Mouse (Mus musculus) cerebellum, adult 2 months (tissue): ENCODE results near the gene Tbc1d7. TPM values are rescaled to one million over a fixed set of nuclear protein-coding genes. Genes with fewer than 3 reads are reported as not detected.

Experiments used
- DNase-seq, 2 experiments: peaks; one replicate each; pipeline ENCODE4 v3.0.0; 2021
- H3K27ac ChIP-seq: fragments of 200-500 bp; 2 replicates; pipeline ENCODE4 v1.5.1; 2012; ENCODE audit warnings: low read length, control low read depth, inconsistent platforms; ENCODE audit not compliant: insufficient read depth
- H3K27me3 ChIP-seq: fragments of 200-500 bp; 2 replicates; pipeline ENCODE4 v1.6.1; 2012; ENCODE audit warnings: inconsistent platforms, mild to moderate bottlenecking, low read length, moderate library complexity; ENCODE audit not compliant: control insufficient read depth, insufficient read depth
- H3K4me1 ChIP-seq: fragments of 200-500 bp; 2 replicates; pipeline ENCODE4 v1.6.1; 2011; ENCODE audit warnings: low read length; ENCODE audit not compliant: control insufficient read depth, insufficient read depth
- H3K4me3 ChIP-seq: fragments of 200-500 bp; replicated peaks from 2 replicates; pipeline ENCODE3; 2011; ENCODE audit warnings: mild to moderate bottlenecking, low read depth, low read length, control low read depth; ENCODE audit not compliant: insufficient read depth
- CTCF ChIP-seq: fragments of 200-500 bp; IDR thresholded peaks from 2 replicates; pipeline ENCODE4 v1.5.1; 2011; ENCODE audit warnings: low read depth, mild to moderate bottlenecking, control low read depth, low read length, moderate library complexity, borderline replicate concordance; ENCODE audit not compliant: insufficient read depth
- POLR2A ChIP-seq: fragments of 200-500 bp; IDR thresholded peaks from 2 replicates; pipeline ENCODE4 v1.6.1; 2011; ENCODE audit warnings: low read length, control low read depth, borderline replicate concordance; ENCODE audit not compliant: insufficient read depth
- WGBS: fragments of 180-500 bp; shearing (Covaris S2); methylation state at CpG from one replicate; pipeline ENCODE4 v1.1.7; 2018; 5-methylcytosine and 5-hydroxymethylcytosine counted together
- polyA plus RNA-seq: library from polyadenylated mRNA; depleted of rRNA; stranded (reverse); fragments of >200 nt; gene quantifications from 2 replicates; pipeline ENCODE4 v1.2.3, GENCODE M21; 2012

Gene Tbc1d7
- polyA plus RNA-seq, 1 experiment = 49.9 TPM

GRCm38 (mm10) chr13:43212338-43212737, 41.0 kb upstream of the Tbc1d7 start:
- Histone ChIP-seq H3K4me3 (no peak overlapping the region), H3K4me1 (peaks cover 42% of the 10 kb centered on the region), H3K27me3 (no peaks in the 10 kb centered on the region), H3K27ac (peak overlapping the region; percentile 54)
- peak; percentile 62 to 72 for DNase-seq
- 21% methylated on average over 7 of the region's 7 CpGs for WGBS
- no peak for TF ChIP-seq CTCF
- no peak for TF ChIP-seq POLR2A

- Histone ChIP-seq H3K27ac (no peak overlapping the region), H3K4me1 (peaks cover 42% of the 10 kb centered on the region), H3K27me3 (no peaks in the 10 kb centered on the region), H3K4me3 (no peak overlapping the region)
- WGBS = 88% methylated on average over 5 of the region's 5 CpGs
- TF ChIP-seq CTCF (no peak), POLR2A (no peak)
- DNase-seq = no peak
Measured at GRCm38 (mm10) chr13:43210956-43211355, 39.7 kb upstream of the Tbc1d7 start.

- H3K4me3 ChIP-seq = no peak overlapping the region
- TF ChIP-seq POLR2A (no peak), CTCF (no peak)
- H3K27me3 ChIP-seq = no peaks in the 10 kb centered on the region
- DNase-seq = no peak
- H3K4me1 ChIP-seq = peaks cover 44% of the 10 kb centered on the region
- 43% methylated on average over 5 of the region's 5 CpGs for WGBS
- H3K27ac ChIP-seq = peak overlapping the region; percentile 72
Measured at GRCm38 (mm10) chr13:43209560-43209959, 38.3 kb upstream of the Tbc1d7 start.

GRCm38 (mm10) chr13:43208914-43209439, 37.7 kb upstream of the Tbc1d7 start:
- WGBS = 46% methylated on average over 16 of the region's 16 CpGs
- H3K27me3 ChIP-seq = no peaks in the 10 kb centered on the region
- no peak overlapping the region for H3K4me3 ChIP-seq
- TF ChIP-seq CTCF (no peak), POLR2A (no peak)
- peak overlapping the region; percentile 72 for H3K27ac ChIP-seq
- H3K4me1 ChIP-seq = peaks cover 44% of the 10 kb centered on the region
- DNase-seq = peak; percentile 39 to 52

GRCm38 (mm10) chr13:43206118-43206683, 34.9 kb upstream of the Tbc1d7 start:
- WGBS = 78% methylated on average over 12 of the region's 12 CpGs

GRCm38 (mm10) chr13:43203641-43204040, 32.3 kb upstream of the Tbc1d7 start:
- WGBS = 8% methylated on average over 5 of the region's 5 CpGs

More at GRCm38 (mm10) chr13:43206118-43206683, 34.9 kb upstream of the Tbc1d7 start:
- Histone ChIP-seq H3K4me3 (no peak overlapping the region), H3K4me1 (peaks cover 50% of the 10 kb centered on the region), H3K27me3 (no peaks in the 10 kb centered on the region), H3K27ac (peak overlapping the region; percentile 45; the same call in 1 of the 2 replicates)
- DNase-seq = peak in 1 of 2 experiments; percentile 58
- no peak for TF ChIP-seq CTCF
- TF ChIP-seq POLR2A = no peak

GRCm38 (mm10) chr13:43203234-43203633, 31.9 kb upstream of the Tbc1d7 start:
- no peak for TF ChIP-seq POLR2A
- TF ChIP-seq CTCF = no peak
- no peak overlapping the region for H3K4me3 ChIP-seq
- 38% methylated on average over 7 of the region's 7 CpGs for WGBS
- H3K4me1 ChIP-seq = peaks cover 44% of the 10 kb centered on the region
- H3K27ac ChIP-seq = peak overlapping the region; percentile 59
- no peaks in the 10 kb centered on the region for H3K27me3 ChIP-seq
- DNase-seq = peak; percentile 46 to 53

More at GRCm38 (mm10) chr13:43203641-43204040, 32.3 kb upstream of the Tbc1d7 start:
- H3K27ac ChIP-seq = peak overlapping the region; percentile 59
- peaks cover 46% of the 10 kb centered on the region for H3K4me1 ChIP-seq
- H3K27me3 ChIP-seq = no peaks in the 10 kb centered on the region
- DNase-seq = peak; percentile 63 to 81
- TF ChIP-seq CTCF (0 out of 2 replicates have a peak, but pooled peaks have one; percentile 2), POLR2A (no peak)
- no peak overlapping the region for H3K4me3 ChIP-seq

- Histone ChIP-seq H3K4me1 (peaks cover 44% of the 10 kb centered on the region), H3K4me3 (no peak overlapping the region), H3K27me3 (no peaks in the 10 kb centered on the region), H3K27ac (0 out of 2 replicates have a peak overlapping the region, but pooled peaks have one; percentile 37)
- no peak for DNase-seq
- TF ChIP-seq CTCF (no peak), POLR2A (no peak)
- WGBS = 84% methylated on average over 10 of the region's 10 CpGs
Measured at GRCm38 (mm10) chr13:43202351-43202750, 31.1 kb upstream of the Tbc1d7 start.
